Mouse (Mus musculus) thymus, adult 2 months (tissue): ENCODE data around the gene Syne2.

Experiments used
- CTCF ChIP-seq: fragments of 200-500 bp; IDR thresholded peaks from 2 replicates; pipeline ENCODE4 v1.5.1; 2012; ENCODE audit warnings: mild to moderate bottlenecking, control low read depth, low read length, moderate library complexity, borderline replicate concordance; ENCODE audit not compliant: control insufficient read depth, poor library complexity, insufficient read depth; ENCODE audit errors: extremely low read depth
- POLR2A ChIP-seq: fragments of 200-500 bp; IDR thresholded peaks from 2 replicates; pipeline ENCODE4 v1.6.1; 2012; ENCODE audit warnings: mild to moderate bottlenecking, low read length, control low read depth, moderate library complexity; ENCODE audit not compliant: control insufficient read depth, poor library complexity, insufficient read depth; ENCODE audit errors: extremely low read depth

DNA sequence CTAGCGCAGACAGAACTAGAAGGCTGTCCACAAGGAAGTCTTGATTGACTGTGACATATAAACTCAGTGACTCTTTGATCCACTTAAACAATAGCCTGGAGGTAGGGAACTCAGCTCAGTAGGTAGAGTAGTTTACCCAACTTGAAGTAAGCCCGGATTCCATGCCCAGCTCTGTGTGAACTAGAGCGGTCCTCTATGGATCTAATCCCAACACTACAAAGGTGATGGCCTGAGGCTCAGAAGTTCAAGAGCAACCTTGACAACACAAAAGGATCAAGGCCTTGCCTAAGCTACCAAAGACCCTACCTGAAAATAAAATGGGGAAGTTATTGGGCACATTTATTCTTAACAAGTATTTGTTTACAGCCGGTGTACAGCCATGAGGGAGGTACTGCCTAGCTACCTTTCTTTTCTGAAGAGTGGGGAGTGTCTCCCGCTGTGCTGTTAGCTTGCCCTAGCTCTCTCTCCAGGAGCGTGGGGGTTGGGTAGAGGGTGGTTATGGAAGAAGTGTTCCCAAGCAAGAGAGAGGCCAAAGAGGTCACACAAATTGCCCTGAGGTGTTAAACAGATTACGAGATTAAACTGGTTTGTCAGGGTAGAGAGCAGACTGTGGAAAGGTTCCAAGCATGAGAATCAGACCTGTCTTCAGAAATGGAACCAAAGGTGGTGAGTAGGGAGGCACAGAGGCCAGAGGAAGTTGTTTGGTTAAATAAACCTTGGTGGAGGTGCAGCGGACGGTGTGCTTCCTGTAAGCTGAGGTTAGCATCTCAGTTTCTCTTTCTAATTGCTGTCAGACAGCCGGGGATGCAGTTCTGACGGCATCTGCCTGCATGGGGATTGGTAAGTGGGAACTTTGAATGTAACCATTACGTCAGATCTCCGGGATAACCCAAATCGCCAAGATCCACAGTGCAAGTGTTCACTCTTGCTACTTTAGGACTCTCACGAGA lies 268.3 kb downstream of the Syne2 start:
- TF ChIP-seq POLR2A (no peak), CTCF (no peak)
